Mouse (Mus musculus): ENCODE data around the gene Naxd. TPM values are rescaled to one million over a fixed set of nuclear protein-coding genes. Genes with fewer than 3 reads are reported as not detected.

Naxd gene
- 71.6 TPM for polyA plus RNA-seq (2017; shearing (Covaris generic))

GRCm38 (mm10) chr8:11497017-11497990, at the start of gene Naxd:
TSS of gene Naxd (plus strand) at chr8:11497506.

GRCm38 (mm10) chr8:11477811-11478761, 19.2 kb upstream of the Naxd start, which contains the start of gene Rab20:
TSS of gene Rab20 (minus strand) at chr8:11478710.

DNA sequence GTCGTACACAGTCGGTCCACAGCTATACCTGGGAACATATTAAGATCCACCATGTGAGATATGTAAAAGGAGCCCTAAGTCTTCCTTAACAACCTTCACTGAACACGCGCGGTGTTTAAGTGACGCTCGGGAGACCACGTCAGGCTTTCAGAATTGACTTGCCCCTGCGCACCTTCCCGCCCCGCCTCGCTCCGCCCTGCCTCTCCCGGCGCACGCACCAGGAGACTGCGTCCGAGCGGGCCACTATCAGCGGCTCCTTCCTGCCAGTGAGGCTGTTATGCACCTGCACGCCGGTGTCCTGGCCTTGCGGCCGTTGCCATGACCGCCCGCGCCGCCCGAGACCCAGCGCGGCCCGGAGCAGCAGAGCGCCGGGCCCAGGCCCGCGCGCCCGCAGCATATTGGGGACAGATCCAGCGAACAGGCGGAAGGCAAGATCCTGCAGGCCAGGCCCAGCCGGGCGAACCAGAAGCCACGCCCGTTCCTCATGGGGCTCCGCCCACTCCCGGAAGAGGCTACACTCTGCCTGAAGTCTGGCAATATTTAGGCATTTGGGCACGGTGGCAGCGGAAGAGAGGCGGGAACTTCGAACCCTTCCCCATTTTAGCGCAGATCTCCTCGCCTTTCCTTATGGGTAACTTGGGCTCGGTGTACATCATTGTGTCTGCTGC, 53.1 kb downstream of the Naxd start, which contains the start of gene Cars2:
TSS of gene Cars2 (minus strand) at position 503 of the 668 bp plus-strand sequence.

DNA sequence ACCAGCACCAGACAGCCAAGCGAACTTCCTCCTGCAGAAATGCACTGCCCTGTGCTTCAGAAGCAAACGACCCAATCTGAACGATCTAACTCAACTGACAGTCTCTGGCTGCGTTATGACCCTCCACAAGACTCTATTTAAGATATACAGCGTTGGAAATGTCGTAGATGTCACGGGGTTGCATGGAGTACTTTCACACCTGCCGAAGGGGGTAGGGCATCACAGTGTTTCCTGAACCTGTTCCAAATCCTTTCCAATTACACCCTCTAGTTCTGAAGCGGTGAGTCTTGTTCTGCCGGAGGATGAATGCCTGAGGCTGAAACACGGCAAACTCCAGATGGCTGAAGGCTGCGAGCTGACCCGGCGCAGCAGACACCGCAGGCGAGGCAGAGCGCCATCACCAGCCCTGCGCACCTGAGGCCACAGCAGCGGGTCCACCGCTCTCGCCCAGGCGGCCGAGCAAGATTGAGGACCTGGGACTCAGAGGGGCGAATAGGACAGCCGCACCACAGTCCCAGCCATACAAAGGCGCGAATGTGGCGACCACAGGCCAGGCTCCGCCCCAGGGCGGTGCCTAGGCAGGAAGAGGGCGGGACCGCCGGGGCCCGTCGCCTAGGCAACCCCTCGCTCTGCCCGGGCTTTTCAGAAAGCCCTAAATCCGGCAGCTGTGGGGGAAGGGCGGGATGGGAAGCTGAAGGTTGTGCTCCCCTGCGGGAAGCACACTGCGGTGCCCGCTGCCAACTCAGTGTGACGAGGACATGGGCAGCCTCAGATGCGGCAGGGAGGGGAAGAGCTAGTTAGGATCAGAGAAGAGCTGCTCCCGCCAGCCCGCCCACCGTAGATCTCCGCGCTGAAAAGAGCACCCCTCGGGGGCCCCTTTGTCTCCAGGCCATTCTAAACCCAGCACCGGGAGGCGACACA, 57.8 kb downstream of the Naxd start, which contains the start of gene Ing1:
TSS of gene Ing1 (plus strand) at position 773 of the 921 bp plus-strand sequence.

Other genes starting within 250 kb of the Naxd start
- 0.06 TPM for gene Col4a2, start 184.7 kb upstream of the Naxd start, polyA plus RNA-seq (2017; shearing (Covaris generic))
- not detected for gene Col4a1, start 184.7 kb upstream of the Naxd start, polyA plus RNA-seq (2017; shearing (Covaris generic))
- gene Rab20, start 18.8 kb upstream of the Naxd start, polyA plus RNA-seq (2017; shearing (Covaris generic)): 9.0 TPM
- 19.7 TPM for gene Cars2, start 53.3 kb downstream of the Naxd start, polyA plus RNA-seq (2017; shearing (Covaris generic))
- 58.4 TPM for gene Ing1, start 58.1 kb downstream of the Naxd start, polyA plus RNA-seq (2017; shearing (Covaris generic))
- gene Ankrd10, start 138.3 kb downstream of the Naxd start, polyA plus RNA-seq (2017; shearing (Covaris generic)): 74.3 TPM
- gene 1700016D06Rik, start 203.6 kb downstream of the Naxd start, polyA plus RNA-seq (2017; shearing (Covaris generic)): not detected
- gene Arhgef7, start 230.2 kb downstream of the Naxd start, polyA plus RNA-seq (2017; shearing (Covaris generic)): 15.7 TPM